Mouse (Mus musculus): ENCODE measurements around the gene Zfand2a. TPM values are rescaled to one million over a fixed set of nuclear protein-coding genes. Genes with fewer than 3 reads are reported as not detected.

Zfand2a gene
- polyA plus RNA-seq, 1 experiment from 2014 or later, result 8.9 TPM

DNA sequence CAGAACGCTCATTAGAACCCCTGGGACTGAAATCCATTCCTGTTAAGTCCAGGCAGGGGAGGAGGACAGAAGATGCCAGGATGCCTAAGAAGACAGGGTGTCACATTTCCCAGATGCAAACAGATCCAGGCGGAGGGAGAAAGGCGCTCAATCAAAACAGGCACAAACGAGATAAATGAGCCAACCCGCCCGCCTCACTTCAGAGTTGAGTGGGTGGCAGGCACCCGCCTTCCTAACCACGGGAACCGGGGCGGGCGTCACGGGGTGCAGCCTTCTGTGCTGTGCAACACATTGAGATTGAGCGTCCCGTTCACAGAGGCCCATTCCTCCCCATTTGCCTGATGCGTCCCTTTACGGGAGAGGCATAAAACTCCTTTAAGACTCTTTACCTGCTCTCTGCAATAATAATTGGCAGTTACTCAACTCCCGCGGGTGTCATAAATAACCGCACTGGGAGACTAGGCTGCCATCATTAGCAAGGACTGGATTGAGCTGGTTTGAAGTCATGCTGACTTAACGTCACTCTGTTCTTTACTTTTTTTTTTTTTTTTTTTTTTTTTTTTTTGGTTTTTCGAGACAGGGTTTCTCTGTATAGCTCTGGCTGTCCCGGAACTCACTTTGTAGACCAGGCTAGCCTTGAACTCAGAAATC, 10.8 kb upstream of the Zfand2a start:
- peaks cover 8% of the 10 kb centered on the region; the same call in 1 of the 2 replicates for H3K27me3 ChIP-seq
- H3K4me2 ChIP-seq, result no peak overlapping the region
- no peak overlapping the region for H3K27ac ChIP-seq
- no peak overlapping the region for H3K9ac ChIP-seq
- H3K4me3 ChIP-seq, result no peak overlapping the region
- no peaks in the 10 kb centered on the region for H3K36me3 ChIP-seq (ENCODE audit: poor library complexity, severe bottlenecking)
- WGBS, result 68% methylated on average over 22 of the region's 22 CpGs
- no peaks in the 10 kb centered on the region for H3K4me1 ChIP-seq
- H3K9me3 ChIP-seq (replicated peaks), result no peaks in the 10 kb centered on the region
- ATAC-seq, result no peak

DNA sequence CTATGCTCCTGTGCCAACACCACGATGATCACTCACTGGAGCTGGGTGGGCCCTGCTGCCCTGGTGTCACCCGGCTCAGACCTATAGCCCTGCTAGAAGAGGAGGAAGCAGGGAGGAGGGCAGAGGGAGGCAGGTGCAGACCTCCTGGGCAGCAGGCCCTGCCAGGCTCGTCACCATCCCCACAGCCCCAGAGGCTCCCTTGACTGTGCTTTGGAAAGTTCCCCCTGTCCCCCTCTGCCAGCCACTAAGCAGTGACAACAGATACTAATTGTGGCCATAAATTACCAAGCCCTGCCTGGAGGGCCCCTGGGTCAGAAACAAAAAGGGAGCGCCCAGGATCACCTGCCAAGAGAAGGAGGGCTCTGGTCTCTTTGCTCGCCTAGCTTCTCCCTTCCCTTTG, 9.3 kb upstream of the Zfand2a start:
- Histone ChIP-seq H3K36me3 (ENCODE audit: poor library complexity, severe bottlenecking) (no peaks in the 10 kb centered on the region), H3K9me3 (replicated peaks) (no peaks in the 10 kb centered on the region), H3K9ac (no peak overlapping the region), H3K4me3 (no peak overlapping the region), H3K27ac (no peak overlapping the region), H3K4me1 (no peaks in the 10 kb centered on the region), H3K4me2 (no peak overlapping the region), H3K27me3 (peaks cover 8% of the 10 kb centered on the region; the same call in 1 of the 2 replicates)
- 71% methylated on average over 5 of the region's 5 CpGs for WGBS
- ATAC-seq, result no peak

DNA sequence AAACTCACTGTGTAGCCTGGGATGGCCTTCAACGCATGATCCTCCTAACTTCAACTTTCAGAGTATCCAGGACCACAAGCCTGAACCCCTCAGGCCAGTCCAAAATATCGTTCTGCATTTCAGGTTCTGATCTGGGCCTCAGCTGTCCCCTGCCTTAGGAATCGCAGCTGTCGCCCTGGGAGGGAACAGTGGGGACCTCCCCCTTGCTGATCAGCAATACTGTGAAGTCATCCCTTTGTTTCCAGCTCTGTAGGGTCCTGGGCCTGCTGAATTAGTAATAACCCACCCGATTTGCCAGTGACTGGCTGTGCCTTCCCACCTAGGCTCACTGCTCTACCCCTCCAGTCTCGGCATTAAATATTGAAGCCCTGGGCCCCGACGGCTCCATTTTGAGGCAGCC, 7.0 kb upstream of the Zfand2a start:
- 60% methylated on average over 8 of the region's 8 CpGs for WGBS
- ATAC-seq, result no peak
- H3K4me3 ChIP-seq, result no peak overlapping the region
- 0 out of 2 replicates have a peak overlapping the region, but pooled peaks have one; percentile 21 for H3K9ac ChIP-seq
- no peak overlapping the region for H3K27ac ChIP-seq
- H3K36me3 ChIP-seq (ENCODE audit: poor library complexity, severe bottlenecking), result no peaks in the 10 kb centered on the region
- H3K4me1 ChIP-seq, result no peaks in the 10 kb centered on the region
- H3K27me3 ChIP-seq, result 0 out of 2 replicates have a peak, but pooled peaks cover 6% of the 10 kb centered on the region
- H3K9me3 ChIP-seq (replicated peaks), result peaks cover 7% of the 10 kb centered on the region
- no peak overlapping the region for H3K4me2 ChIP-seq

DNA sequence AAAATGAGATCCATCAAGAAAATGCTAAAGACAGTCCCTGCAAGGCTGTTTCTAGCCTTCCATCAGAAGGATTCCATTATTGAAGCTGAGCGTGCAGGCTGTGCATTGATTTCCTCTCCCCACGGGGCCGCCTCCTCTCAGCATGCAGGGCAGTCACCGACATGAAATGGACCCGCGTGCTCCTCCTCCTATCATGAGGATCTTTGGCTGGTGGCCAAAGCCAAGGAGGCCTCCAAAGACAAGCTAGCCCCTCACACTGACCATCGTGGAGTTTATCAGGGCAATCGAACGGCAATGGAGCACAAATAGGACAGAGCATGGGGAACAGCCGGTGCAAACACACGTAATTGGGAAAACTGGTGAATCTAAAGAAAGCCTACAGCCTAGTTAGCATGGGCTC, 5.8 kb upstream of the Zfand2a start:
- 79% methylated on average over 11 of the region's 11 CpGs for WGBS
- Histone ChIP-seq H3K9me3 (replicated peaks) (peaks cover 13% of the 10 kb centered on the region), H3K4me2 (no peak overlapping the region), H3K36me3 (ENCODE audit: poor library complexity, severe bottlenecking) (no peaks in the 10 kb centered on the region), H3K4me3 (no peak overlapping the region), H3K4me1 (no peaks in the 10 kb centered on the region), H3K27me3 (0 out of 2 replicates have a peak, but pooled peaks cover 6% of the 10 kb centered on the region), H3K9ac (no peak overlapping the region), H3K27ac (no peak overlapping the region)
- no peak for ATAC-seq

DNA sequence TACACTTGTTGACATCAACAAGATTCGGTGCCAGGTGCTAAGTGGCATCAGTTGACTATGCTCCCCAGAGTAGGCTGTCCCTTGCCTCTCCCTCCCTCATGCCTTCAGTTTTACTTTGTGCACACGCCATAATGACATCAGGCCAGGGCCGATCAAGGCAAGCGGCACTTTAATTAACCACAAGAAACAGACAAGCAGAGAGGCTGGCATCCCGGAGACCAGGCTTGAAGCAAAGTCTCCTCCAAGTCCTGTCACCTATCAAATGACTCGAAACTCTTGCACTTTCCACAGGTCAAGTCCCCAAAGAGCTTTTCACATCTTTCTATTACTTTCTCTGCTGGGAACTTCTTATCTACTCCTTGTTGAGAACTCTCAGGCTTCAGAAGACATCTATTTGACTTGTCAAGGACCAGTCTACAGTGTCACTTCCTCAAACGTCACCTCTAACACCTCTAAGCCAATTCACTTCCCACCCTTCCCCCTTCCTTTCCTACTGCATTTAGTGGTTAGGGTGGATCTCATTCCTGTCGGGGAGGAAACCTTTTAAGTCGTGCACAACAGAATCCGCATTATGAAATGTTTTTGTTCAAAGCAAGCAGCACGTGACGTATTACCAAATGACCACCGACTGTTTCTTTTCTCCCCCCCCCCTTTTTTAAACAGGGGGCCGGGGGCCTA, 1.0 kb downstream of the Zfand2a start:
- no peaks in the 10 kb centered on the region for H3K27me3 ChIP-seq
- no peak overlapping the region for H3K27ac ChIP-seq
- peak overlapping the region; percentile 90 for H3K4me2 ChIP-seq
- peaks cover 40% of the 10 kb centered on the region for H3K36me3 ChIP-seq (ENCODE audit: poor library complexity, severe bottlenecking)
- H3K4me1 ChIP-seq, result peaks cover 14% of the 10 kb centered on the region
- peak overlapping the region; percentile 84 for H3K4me3 ChIP-seq
- no peak for ATAC-seq
- 63% methylated on average over 14 of the region's 14 CpGs for WGBS
- H3K9me3 ChIP-seq (replicated peaks), result peaks cover 13% of the 10 kb centered on the region
- peak overlapping the region; percentile 83 for H3K9ac ChIP-seq

DNA sequence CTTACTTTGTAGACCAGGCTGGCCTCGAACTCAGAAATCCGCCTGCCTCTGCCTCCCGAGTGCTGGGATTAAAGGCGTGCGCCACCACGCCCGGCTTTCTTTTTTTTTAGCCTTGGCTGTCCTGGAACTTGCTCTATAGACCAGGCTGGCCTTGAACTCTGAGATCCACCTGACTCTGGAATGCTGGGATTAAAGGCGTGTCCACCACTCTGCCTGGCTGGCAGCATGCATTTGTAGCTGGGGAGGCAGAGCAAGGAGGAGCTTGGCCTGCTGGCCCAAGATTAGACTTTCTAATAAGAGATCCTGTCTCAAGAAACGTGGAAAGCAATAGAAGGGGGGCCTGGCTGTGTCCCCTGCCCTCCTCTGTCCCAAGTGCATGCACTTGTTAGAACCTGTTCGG, 3.9 kb downstream of the Zfand2a start:
- Histone ChIP-seq H3K36me3 (ENCODE audit: poor library complexity, severe bottlenecking) (peaks cover 68% of the 10 kb centered on the region), H3K4me2 (no peak overlapping the region), H3K4me1 (peaks cover 14% of the 10 kb centered on the region), H3K9ac (no peak overlapping the region), H3K27ac (no peak overlapping the region), H3K27me3 (no peaks in the 10 kb centered on the region), H3K4me3 (no peak overlapping the region), H3K9me3 (replicated peaks) (no peaks in the 10 kb centered on the region)
- 95% methylated on average over 10 of the region's 10 CpGs for WGBS
- ATAC-seq, result no peak

DNA sequence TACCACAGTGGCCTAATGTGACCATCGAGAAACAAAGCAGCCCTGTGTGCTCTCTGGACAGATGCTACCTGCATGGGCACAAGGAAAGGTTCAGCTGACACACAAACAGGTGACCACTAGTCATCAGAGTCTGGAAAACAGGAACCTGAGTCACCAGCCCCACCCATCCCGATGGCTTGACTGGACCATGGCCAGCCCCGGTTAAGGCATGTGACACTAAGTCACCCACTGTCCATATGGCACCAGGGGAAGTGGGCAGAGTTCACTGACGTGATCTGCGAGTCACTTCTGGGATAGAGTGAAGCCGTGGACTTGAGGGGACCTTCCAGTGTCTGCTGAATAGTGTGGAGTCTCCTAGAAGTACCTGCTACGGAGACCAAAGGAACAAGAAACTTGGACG, 5.3 kb downstream of the Zfand2a start:
- ATAC-seq, result no peak
- Histone ChIP-seq H3K27ac (no peak overlapping the region), H3K36me3 (ENCODE audit: poor library complexity, severe bottlenecking) (peaks cover 81% of the 10 kb centered on the region), H3K9me3 (replicated peaks) (no peaks in the 10 kb centered on the region), H3K9ac (no peak overlapping the region), H3K4me1 (peaks cover 14% of the 10 kb centered on the region), H3K4me2 (no peak overlapping the region), H3K4me3 (no peak overlapping the region), H3K27me3 (no peaks in the 10 kb centered on the region)
- WGBS, result 93% methylated on average over 8 of the region's 8 CpGs

DNA sequence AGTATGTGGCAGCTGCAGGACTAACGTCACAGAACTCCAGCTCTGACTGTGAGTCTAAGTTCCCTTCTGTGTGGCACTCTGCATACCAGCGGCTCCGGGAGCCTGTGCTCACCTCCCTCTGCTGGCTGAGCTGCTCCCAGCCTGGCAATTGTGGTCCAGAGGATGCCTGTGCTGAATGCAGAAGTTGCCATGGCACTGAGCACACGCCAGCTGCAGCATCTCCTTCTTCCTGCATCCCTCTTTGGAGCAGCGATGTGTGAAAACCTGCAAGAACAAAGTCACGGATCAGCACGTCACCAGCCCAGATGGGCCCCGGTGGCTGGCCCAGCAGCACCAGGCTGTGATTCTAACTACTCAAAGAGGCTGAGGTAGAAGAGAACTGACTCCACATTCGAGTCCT, 9.6 kb downstream of the Zfand2a start:
- Histone ChIP-seq H3K9me3 (replicated peaks) (no peaks in the 10 kb centered on the region), H3K36me3 (ENCODE audit: poor library complexity, severe bottlenecking) (peaks cover 90% of the 10 kb centered on the region), H3K4me3 (no peak overlapping the region), H3K9ac (0 out of 2 replicates have a peak overlapping the region, but pooled peaks have one; percentile 16), H3K4me1 (no peaks in the 10 kb centered on the region), H3K4me2 (no peak overlapping the region), H3K27ac (no peak overlapping the region), H3K27me3 (no peaks in the 10 kb centered on the region)
- ATAC-seq, result no peak
- 78% methylated on average over 9 of the region's 9 CpGs for WGBS

DNA sequence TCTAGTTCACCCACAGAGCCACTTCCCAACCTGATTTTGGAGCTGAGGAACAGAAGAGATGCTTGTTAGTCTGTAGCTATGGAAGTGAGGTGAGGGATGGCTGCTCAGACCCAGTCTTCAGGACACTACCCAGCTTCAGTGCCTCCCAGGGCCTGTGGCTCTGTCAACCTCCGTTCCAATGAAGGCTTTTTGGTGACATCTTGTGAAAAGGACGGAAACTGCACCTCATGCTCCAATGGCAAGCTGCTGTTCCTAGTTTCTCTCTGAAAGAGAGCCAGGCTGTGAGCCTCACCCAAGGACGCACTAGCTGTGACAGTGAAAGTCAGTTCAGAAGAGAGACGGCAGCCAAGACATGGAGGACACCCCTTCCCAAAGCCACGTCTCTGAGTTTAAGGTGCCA, 16.4 kb downstream of the Zfand2a start:
- H3K27me3 ChIP-seq, result no peaks in the 10 kb centered on the region
- H3K27ac ChIP-seq, result no peak overlapping the region
- H3K9me3 ChIP-seq (replicated peaks), result no peaks in the 10 kb centered on the region
- no peak overlapping the region for H3K4me3 ChIP-seq
- no peaks in the 10 kb centered on the region for H3K4me1 ChIP-seq
- H3K4me2 ChIP-seq, result no peak overlapping the region
- H3K9ac ChIP-seq, result no peak overlapping the region
- 48% methylated on average over 5 of the region's 5 CpGs for WGBS
- H3K36me3 ChIP-seq (ENCODE audit: poor library complexity, severe bottlenecking), result peaks cover 23% of the 10 kb centered on the region
- no peak for ATAC-seq

DNA sequence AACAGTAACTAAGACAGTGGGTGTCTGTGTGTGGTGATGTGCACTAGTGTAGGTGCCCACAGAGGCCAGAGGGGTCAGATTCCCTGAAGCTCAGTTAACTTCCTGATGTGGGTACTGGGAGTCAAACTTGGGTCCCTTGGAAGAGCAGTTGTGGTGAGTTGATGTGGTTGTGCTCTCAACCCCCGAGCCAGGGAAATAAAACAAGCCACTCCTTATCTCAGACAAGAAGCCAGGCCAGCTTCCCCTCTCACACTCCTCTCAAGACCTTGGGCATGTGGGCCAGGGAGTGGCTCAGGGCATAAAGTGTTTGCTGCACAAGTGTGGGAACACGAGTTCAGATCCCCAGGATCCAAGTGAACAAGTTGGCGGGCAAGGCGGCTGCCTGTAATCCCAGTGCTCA, 17.5 kb downstream of the Zfand2a start:
- no peak for ATAC-seq
- H3K36me3 ChIP-seq (ENCODE audit: poor library complexity, severe bottlenecking), result peaks cover 11% of the 10 kb centered on the region
- WGBS, result 70% methylated on average over 4 of the region's 4 CpGs
- H3K9me3 ChIP-seq (replicated peaks), result no peaks in the 10 kb centered on the region
- H3K9ac ChIP-seq, result no peak overlapping the region
- H3K27ac ChIP-seq, result no peak overlapping the region
- H3K27me3 ChIP-seq, result no peaks in the 10 kb centered on the region
- H3K4me1 ChIP-seq, result no peaks in the 10 kb centered on the region
- no peak overlapping the region for H3K4me3 ChIP-seq
- no peak overlapping the region for H3K4me2 ChIP-seq

DNA sequence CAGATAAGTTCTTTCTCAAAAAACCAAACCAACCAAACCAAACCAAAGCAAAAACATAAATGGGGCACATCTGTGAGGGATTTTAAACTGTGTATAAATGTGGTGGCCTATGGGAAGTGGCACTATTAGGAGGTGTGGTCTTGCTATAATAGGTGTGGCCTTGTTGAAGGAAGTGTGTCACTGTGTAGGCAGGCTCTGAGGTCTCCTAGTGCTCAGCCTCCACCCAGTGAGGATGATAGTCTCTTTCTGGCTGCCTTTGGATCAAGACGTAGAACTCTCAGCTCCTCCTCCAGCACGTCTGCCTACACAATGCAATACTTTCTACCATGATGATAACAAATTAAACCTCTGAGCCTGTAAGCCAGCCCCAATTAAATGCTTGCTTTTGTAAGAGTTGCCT, 18.0 kb downstream of the Zfand2a start:
- ATAC-seq, result no peak

DNA sequence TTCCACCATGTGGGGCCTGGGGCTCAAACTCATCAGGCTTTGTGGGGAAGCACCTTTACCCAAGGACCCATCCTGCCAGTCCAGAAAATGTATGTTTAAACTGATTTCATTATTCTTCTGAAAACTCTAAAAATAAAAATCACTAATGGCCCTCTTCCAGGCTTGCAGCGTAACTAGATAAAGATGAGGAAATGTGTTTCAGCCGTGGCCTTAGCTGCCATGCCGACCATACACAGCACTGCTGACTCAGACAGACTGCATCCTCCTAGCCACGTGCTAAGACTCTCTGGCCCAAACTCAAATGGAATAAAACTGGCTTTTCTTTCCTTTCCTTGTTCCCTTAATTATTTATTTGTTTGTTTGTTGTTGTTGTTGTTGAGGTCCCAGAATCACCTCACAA, 19.5 kb downstream of the Zfand2a start:
- H3K4me2 ChIP-seq, result no peak overlapping the region
- no peaks in the 10 kb centered on the region for H3K36me3 ChIP-seq (ENCODE audit: poor library complexity, severe bottlenecking)
- H3K9me3 ChIP-seq (replicated peaks), result no peaks in the 10 kb centered on the region
- H3K4me1 ChIP-seq, result peaks cover 5% of the 10 kb centered on the region
- no peak overlapping the region for H3K4me3 ChIP-seq
- 76% methylated on average over 4 of the region's 4 CpGs for WGBS
- ATAC-seq, result no peak
- no peak overlapping the region for H3K27ac ChIP-seq
- H3K9ac ChIP-seq, result no peak overlapping the region
- H3K27me3 ChIP-seq, result no peaks in the 10 kb centered on the region

More for the DNA sequence above, 18.0 kb downstream of the Zfand2a start:
- Histone ChIP-seq H3K9ac (no peak overlapping the region), H3K36me3 (ENCODE audit: poor library complexity, severe bottlenecking) (peaks cover 7% of the 10 kb centered on the region), H3K27ac (no peak overlapping the region), H3K4me2 (no peak overlapping the region), H3K4me1 (no peaks in the 10 kb centered on the region), H3K9me3 (replicated peaks) (no peaks in the 10 kb centered on the region), H3K27me3 (no peaks in the 10 kb centered on the region), H3K4me3 (no peak overlapping the region)
- 65% methylated on average over 2 of the region's 2 CpGs for WGBS

Data from forebrain, embryonic 13.5 days (tissue).